Mouse (Mus musculus): ENCODE measurements around the gene Zfp512b.

Zfp512b gene

DNA sequence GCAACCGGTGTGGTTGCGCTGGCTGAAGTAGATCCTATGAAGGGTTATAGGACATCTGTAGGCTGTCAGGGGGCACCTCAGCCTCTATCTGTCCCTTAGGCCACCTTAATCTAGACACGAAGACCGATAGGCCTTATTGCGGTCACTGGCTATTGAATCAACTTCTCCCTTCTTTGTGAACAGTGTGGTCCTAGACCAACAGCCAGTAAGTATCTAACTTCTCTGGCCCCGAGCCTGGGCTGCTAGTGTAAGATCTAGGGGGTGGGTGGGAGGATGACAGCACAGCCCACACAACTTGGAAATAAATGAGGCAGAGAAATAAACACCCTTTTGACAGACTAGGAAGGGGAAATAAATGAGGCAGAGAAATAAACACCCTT, 429 bp upstream of the Zfp512b start:
- peaks cover 49% of the 10 kb centered on the region for H3K4me1 ChIP-seq (replicated peaks; ENCODE audit: low read depth, low read length)
- peak overlapping the region; percentile 95 for H3K4me3 ChIP-seq (replicated peaks; ENCODE audit: low read length)
- no peaks in the 10 kb centered on the region for H3K27me3 ChIP-seq (ENCODE audit: insufficient read depth, low read length)
- no peak for TF ChIP-seq CTCF (conservative IDR thresholded peaks at IDR 0.05; ENCODE audit: low read length)
- no peak for TF ChIP-seq POU5F1 (IDR thresholded peaks at IDR 0.05; ENCODE audit: borderline replicate concordance, low read length)
- TF ChIP-seq NANOG (IDR thresholded peaks at IDR 0.05; ENCODE audit: borderline replicate concordance, low read length), result no peak
- H3K36me3 ChIP-seq (ENCODE audit: insufficient read depth, low read length), result peaks cover 46% of the 10 kb centered on the region
- no peaks in the 10 kb centered on the region for H3K9me3 ChIP-seq (ENCODE audit: low read length)

DNA sequence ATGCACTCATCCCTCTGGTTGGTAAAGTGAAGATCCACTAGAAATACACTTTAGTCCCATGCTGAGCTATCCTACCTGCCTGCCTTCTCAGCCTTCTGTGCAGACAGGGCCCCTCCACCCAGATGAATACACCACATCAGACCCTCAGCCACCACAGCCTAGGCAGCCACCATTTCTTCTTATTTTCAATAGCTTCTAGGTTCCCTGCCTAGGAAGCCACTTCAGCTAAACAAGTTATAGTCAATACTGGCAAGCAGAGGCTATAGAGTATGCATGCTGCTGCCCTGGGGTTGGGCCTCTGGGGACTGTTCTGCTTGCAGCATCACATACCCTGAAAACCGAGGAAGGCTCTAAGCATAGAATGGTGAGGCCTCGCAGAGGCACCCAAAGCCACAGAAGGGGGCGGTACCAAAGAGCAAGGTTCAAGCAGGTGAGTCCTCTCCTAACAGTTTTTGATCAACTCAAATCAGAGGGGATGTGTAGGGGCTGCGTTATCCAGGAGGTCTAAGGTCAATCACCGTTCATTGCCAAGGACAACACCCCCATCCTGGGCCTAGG, 996 bp downstream of the Zfp512b start, which contains the start of gene Prpf6:
Gene Prpf6, plus strand, starts transcription at position 341 of the 558 bp plus-strand sequence.
- Histone ChIP-seq H3K4me1 (replicated peaks; ENCODE audit: low read depth, low read length) (peaks cover 39% of the 10 kb centered on the region), H3K9me3 (ENCODE audit: low read length) (no peaks in the 10 kb centered on the region), H3K27me3 (ENCODE audit: insufficient read depth, low read length) (no peaks in the 10 kb centered on the region), H3K36me3 (ENCODE audit: insufficient read depth, low read length) (peaks cover 59% of the 10 kb centered on the region), H3K4me3 (replicated peaks; ENCODE audit: low read length) (peak within 1 kb of the TSS; percentile 95)
- TF ChIP-seq POU5F1 (IDR thresholded peaks at IDR 0.05; ENCODE audit: borderline replicate concordance, low read length) (no peak), CTCF (conservative IDR thresholded peaks at IDR 0.05; ENCODE audit: low read length) (no peak), NANOG (IDR thresholded peaks at IDR 0.05; ENCODE audit: borderline replicate concordance, low read length) (no peak)

GRCm38 (mm10) chr2:181590471-181590870, 2.1 kb downstream of the Zfp512b start:
- no peaks in the 10 kb centered on the region for H3K9me3 ChIP-seq (ENCODE audit: low read length)
- H3K4me1 ChIP-seq (replicated peaks; ENCODE audit: low read depth, low read length), result peaks cover 33% of the 10 kb centered on the region
- H3K27me3 ChIP-seq (ENCODE audit: insufficient read depth, low read length), result no peaks in the 10 kb centered on the region
- H3K4me3 ChIP-seq (replicated peaks; ENCODE audit: low read length), result no peak overlapping the region
- no peak for TF ChIP-seq POU5F1 (IDR thresholded peaks at IDR 0.05; ENCODE audit: borderline replicate concordance, low read length)
- TF ChIP-seq CTCF (conservative IDR thresholded peaks at IDR 0.05; ENCODE audit: low read length), result no peak
- TF ChIP-seq NANOG (IDR thresholded peaks at IDR 0.05; ENCODE audit: borderline replicate concordance, low read length), result no peak
- peaks cover 60% of the 10 kb centered on the region for H3K36me3 ChIP-seq (ENCODE audit: insufficient read depth, low read length)

GRCm38 (mm10) chr2:181589732-181590105, 2.9 kb downstream of the Zfp512b start:
- no peaks in the 10 kb centered on the region for H3K9me3 ChIP-seq (ENCODE audit: low read length)
- TF ChIP-seq CTCF (conservative IDR thresholded peaks at IDR 0.05; ENCODE audit: low read length) (no peak), NANOG (IDR thresholded peaks at IDR 0.05; ENCODE audit: borderline replicate concordance, low read length) (no peak), POU5F1 (IDR thresholded peaks at IDR 0.05; ENCODE audit: borderline replicate concordance, low read length) (no peak)
- no peaks in the 10 kb centered on the region for H3K27me3 ChIP-seq (ENCODE audit: insufficient read depth, low read length)
- no peak overlapping the region for H3K4me3 ChIP-seq (replicated peaks; ENCODE audit: low read length)
- H3K36me3 ChIP-seq (ENCODE audit: insufficient read depth, low read length), result peaks cover 64% of the 10 kb centered on the region
- H3K4me1 ChIP-seq (replicated peaks; ENCODE audit: low read depth, low read length), result peaks cover 33% of the 10 kb centered on the region

GRCm38 (mm10) chr2:181589011-181589731, 3.4 kb downstream of the Zfp512b start:
- no peaks in the 10 kb centered on the region for H3K27me3 ChIP-seq (ENCODE audit: insufficient read depth, low read length)
- TF ChIP-seq NANOG (IDR thresholded peaks at IDR 0.05; ENCODE audit: borderline replicate concordance, low read length) (no peak), POU5F1 (IDR thresholded peaks at IDR 0.05; ENCODE audit: borderline replicate concordance, low read length) (no peak), CTCF (conservative IDR thresholded peaks at IDR 0.05; ENCODE audit: low read length) (no peak)
- H3K9me3 ChIP-seq (ENCODE audit: low read length), result no peaks in the 10 kb centered on the region
- no peak overlapping the region for H3K4me3 ChIP-seq (replicated peaks; ENCODE audit: low read length)
- H3K36me3 ChIP-seq (ENCODE audit: insufficient read depth, low read length), result peaks cover 69% of the 10 kb centered on the region
- H3K4me1 ChIP-seq (replicated peaks; ENCODE audit: low read depth, low read length), result peaks cover 33% of the 10 kb centered on the region

DNA sequence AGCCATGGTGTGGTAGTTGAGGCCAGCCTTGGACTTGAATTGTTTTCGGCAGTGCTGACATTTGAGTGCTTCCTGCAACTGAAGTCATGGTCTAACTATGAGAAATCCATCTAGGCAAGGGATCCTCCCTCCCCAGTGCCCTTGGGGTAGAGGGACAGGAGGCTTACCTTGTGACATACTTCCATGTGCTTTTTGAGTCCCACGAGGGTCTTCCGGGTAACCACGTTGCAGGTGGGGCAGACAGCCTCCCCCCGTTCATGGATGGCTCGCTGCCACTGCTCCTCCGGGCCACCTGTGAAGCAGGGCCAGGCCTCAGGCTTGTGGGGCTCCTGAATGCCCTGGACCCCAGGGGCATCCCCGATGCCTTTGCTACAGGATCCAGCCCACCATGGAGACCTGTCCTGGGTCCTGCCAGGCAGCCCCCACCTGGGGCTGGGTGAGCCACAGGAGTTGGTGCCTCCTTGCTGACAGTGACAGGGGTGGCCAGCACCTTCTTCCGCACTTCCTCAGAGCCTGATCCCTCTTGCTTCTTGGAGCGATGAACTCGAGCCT, 4.3 kb downstream of the Zfp512b start:
- Histone ChIP-seq H3K36me3 (ENCODE audit: insufficient read depth, low read length) (peaks cover 78% of the 10 kb centered on the region), H3K4me3 (replicated peaks; ENCODE audit: low read length) (no peak overlapping the region), H3K4me1 (replicated peaks; ENCODE audit: low read depth, low read length) (peaks cover 33% of the 10 kb centered on the region), H3K9me3 (ENCODE audit: low read length) (no peaks in the 10 kb centered on the region), H3K27me3 (ENCODE audit: insufficient read depth, low read length) (no peaks in the 10 kb centered on the region)
- TF ChIP-seq NANOG (IDR thresholded peaks at IDR 0.05; ENCODE audit: borderline replicate concordance, low read length) (no peak), POU5F1 (IDR thresholded peaks at IDR 0.05; ENCODE audit: borderline replicate concordance, low read length) (no peak)

DNA sequence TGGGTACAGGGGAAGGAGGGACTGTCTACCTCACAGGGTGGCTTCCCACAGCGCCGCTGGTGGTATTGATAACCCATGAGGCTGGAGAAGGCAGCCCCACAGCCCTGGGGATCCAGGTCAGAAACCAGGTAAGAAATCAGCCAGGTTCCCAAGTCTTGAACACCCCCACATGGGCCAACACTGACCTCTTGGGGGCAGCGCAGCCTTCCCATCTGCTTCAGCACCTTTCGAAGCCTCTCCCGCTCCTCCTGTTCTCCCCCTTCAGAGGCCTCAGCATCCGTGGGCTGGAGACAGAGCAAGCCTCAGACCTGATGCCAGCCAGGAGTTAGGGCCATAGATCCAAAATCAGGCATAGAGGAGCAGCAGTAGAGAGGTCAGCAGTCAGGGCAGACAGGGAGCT, 4.8 kb downstream of the Zfp512b start:
- peaks cover 28% of the 10 kb centered on the region for H3K4me1 ChIP-seq (replicated peaks; ENCODE audit: low read depth, low read length)
- TF ChIP-seq NANOG (IDR thresholded peaks at IDR 0.05; ENCODE audit: borderline replicate concordance, low read length), result no peak
- TF ChIP-seq POU5F1 (IDR thresholded peaks at IDR 0.05; ENCODE audit: borderline replicate concordance, low read length), result no peak
- no peak for TF ChIP-seq CTCF (conservative IDR thresholded peaks at IDR 0.05; ENCODE audit: low read length)
- no peak overlapping the region for H3K4me3 ChIP-seq (replicated peaks; ENCODE audit: low read length)
- H3K9me3 ChIP-seq (ENCODE audit: low read length), result no peaks in the 10 kb centered on the region
- no peaks in the 10 kb centered on the region for H3K27me3 ChIP-seq (ENCODE audit: insufficient read depth, low read length)
- peaks cover 78% of the 10 kb centered on the region for H3K36me3 ChIP-seq (ENCODE audit: insufficient read depth, low read length)

GRCm38 (mm10) chr2:181586124-181586523, 6.5 kb downstream of the Zfp512b start:
- Histone ChIP-seq H3K4me1 (replicated peaks; ENCODE audit: low read depth, low read length) (peaks cover 32% of the 10 kb centered on the region), H3K9me3 (ENCODE audit: low read length) (no peaks in the 10 kb centered on the region)
- TF ChIP-seq NANOG (IDR thresholded peaks at IDR 0.05; ENCODE audit: borderline replicate concordance, low read length) (no peak), CTCF (conservative IDR thresholded peaks at IDR 0.05; ENCODE audit: low read length) (no peak), POU5F1 (IDR thresholded peaks at IDR 0.05; ENCODE audit: borderline replicate concordance, low read length) (no peak)

More at GRCm38 (mm10) chr2:181586124-181586523, 6.5 kb downstream of the Zfp512b start:
- Histone ChIP-seq H3K27me3 (ENCODE audit: insufficient read depth, low read length) (no peaks in the 10 kb centered on the region), H3K36me3 (ENCODE audit: insufficient read depth, low read length) (peaks cover 81% of the 10 kb centered on the region), H3K4me3 (replicated peaks; ENCODE audit: low read length) (no peak overlapping the region)
